Mouse (Mus musculus): ENCODE data around the gene Cbx7.
"Not testable (repeated sequence)": the region's sequence is repeated elsewhere in the genome, so short reads cannot be mapped to it uniquely, and the experiment has no call there.

Cbx7 gene

GRCm38 (mm10) chr15:79947681-79948080 is 23.2 kb downstream of the Cbx7 start:
- no peak for DNase-seq (ENCODE audit: low spot score)

DNA sequence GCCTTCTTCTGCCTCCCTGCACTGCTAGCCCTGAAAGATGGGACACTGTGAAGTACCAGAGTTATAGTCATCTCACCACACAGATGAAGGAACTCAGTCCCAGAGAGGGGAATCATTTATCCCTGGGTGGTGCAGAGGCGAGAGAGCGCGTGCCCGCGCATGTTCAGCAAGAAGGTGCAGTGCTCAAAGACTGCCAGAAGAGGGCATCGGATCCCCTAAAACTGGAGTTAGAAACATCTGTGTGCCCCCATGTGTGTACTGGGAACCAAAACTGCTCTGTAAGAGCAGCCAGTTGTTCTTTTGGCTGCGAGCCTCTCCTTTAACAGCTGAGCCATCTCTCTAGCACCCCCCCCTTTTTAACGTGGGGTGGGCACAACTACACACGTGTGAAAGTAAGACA is 24.1 kb downstream of the Cbx7 start:
- DNase-seq (ENCODE audit: low spot score): no peak

DNA sequence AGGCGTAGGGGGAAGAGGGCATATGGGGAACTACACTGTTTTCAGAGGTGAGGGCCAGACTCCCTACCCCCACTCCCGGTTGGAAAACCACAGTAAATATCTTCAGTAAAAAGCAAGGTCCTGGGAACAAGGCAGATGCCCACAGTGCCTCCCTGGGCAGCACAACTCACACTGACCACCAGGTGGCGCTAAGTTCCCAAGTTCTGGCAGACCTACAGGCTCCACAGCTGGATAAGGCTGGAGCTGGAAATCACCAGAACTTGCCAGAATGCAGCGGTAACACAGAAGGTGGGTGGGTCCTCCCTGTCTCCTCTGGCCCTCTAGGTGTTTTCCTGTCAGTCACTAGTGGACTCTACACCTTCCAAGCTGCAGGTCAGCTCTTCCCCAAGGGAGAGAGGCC is 24.9 kb downstream of the Cbx7 start:
- peak; percentile 86 for DNase-seq (ENCODE audit: low spot score)

DNA sequence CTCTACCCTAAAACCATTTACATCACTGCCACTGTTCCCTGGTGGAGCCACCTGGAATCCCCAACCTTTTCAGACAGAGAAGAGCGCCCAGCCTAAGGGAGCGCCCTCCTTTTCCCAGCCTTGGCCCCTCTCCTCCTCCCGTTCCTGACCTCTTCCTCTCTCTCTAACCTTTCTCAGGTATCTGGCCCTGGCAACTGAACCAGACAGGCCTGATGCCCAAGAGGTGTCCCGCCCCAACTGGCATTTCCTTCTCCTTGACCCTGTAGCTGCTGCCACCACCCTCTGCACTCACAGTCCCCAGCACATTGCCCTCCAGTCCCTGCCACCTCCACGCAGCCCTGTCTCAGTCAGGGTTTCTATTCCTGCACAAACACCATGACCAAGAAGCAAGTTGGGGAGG is 26.0 kb downstream of the Cbx7 start:
- DNase-seq (ENCODE audit: low spot score): no peak

- no peak for DNase-seq (ENCODE audit: low spot score)
These were observed 27.3 kb downstream of the Cbx7 start for GRCm38 (mm10) chr15:79943584-79943983.

GRCm38 (mm10) chr15:79942541-79942940 is 28.4 kb downstream of the Cbx7 start:
- no peak for DNase-seq (ENCODE audit: low spot score)

GRCm38 (mm10) chr15:79940932-79941331 is 30.0 kb downstream of the Cbx7 start:
- no peak for DNase-seq (ENCODE audit: low spot score)

GRCm38 (mm10) chr15:79939913-79940312 is 31.0 kb downstream of the Cbx7 start:
- DNase-seq (ENCODE audit: low spot score): no peak

GRCm38 (mm10) chr15:79939501-79939900 is 31.4 kb downstream of the Cbx7 start:
- DNase-seq (ENCODE audit: low spot score): not testable (repeated sequence)

GRCm38 (mm10) chr15:79939020-79939419 is 31.9 kb downstream of the Cbx7 start:
- no peak for DNase-seq (ENCODE audit: low spot score)

- no peak for DNase-seq (ENCODE audit: low spot score)
These were observed 34.6 kb downstream of the Cbx7 start for GRCm38 (mm10) chr15:79936374-79936751.

- no peak for DNase-seq (ENCODE audit: low spot score)
These were observed 35.1 kb downstream of the Cbx7 start for GRCm38 (mm10) chr15:79935654-79936373.

GRCm38 (mm10) chr15:79934776-79935175 is 36.1 kb downstream of the Cbx7 start:
- DNase-seq (ENCODE audit: low spot score): no peak

- no peak for DNase-seq (ENCODE audit: low spot score)
These were observed 37.0 kb downstream of the Cbx7 start for GRCm38 (mm10) chr15:79933670-79934514.

DNA sequence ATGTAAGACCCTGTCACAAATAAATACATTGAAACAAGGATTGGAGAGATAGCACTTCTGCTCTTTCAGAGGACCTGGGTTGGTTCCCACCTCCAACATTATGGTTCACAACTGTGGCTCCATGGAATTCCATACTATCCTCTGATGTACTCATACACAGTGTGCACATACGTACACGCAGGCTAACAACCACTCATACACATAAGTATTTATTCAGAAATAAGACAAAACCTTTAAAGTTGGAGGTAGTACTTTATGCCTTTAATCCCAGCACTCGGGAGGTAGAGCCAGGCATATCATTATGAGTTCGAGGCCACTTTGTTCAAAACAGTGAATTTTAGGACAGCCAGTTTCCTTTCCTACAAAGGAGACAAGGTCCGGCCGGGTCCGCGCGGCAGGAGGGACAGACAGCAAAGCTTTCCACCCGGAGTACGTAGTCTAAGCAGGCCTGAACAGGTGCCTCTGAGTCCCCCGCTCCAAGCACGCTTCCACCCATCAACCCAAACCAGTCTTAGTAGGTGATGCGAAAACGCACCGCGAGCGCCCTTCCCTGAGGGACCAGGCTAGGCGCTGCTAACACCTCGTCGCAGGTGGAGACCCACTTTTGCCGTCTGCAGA is 37.8 kb downstream of the Cbx7 start:
- no peak for DNase-seq (ENCODE audit: low spot score)

DNA sequence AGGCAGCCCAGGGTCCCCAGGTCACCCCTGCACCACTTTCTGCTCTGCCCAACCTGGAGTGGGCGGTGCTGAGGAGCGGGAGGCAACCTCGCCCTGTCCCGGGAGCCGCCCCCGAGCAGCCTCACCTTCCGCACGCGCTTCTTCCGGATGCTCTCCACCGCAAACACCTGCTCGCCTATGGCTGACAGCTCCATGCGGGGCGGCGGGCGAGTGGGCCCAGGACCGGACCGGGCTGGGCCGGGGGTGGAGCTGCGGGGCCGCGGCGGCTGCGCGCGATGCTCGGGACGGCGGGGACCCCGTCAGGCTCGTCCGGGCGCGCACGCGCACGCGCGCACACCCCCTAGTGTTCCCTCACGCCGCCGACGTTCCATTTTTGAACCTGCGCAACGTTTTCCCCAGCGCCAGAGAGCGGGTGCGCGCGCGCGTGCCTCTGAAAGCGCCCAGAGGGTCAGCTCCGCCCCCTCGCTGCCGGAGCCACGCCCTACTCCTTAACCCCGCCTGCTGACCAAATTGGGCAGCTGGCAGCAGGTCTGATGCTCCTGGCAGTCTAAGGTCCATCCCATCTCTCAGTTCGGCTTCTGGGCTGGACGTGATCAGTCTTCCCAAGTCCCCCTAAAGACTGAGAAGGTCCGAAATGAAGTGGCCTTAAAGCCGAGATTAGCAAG is 38.5 kb downstream of the Cbx7 start:
- peak; percentile 74 for DNase-seq (ENCODE audit: low spot score)

DNA sequence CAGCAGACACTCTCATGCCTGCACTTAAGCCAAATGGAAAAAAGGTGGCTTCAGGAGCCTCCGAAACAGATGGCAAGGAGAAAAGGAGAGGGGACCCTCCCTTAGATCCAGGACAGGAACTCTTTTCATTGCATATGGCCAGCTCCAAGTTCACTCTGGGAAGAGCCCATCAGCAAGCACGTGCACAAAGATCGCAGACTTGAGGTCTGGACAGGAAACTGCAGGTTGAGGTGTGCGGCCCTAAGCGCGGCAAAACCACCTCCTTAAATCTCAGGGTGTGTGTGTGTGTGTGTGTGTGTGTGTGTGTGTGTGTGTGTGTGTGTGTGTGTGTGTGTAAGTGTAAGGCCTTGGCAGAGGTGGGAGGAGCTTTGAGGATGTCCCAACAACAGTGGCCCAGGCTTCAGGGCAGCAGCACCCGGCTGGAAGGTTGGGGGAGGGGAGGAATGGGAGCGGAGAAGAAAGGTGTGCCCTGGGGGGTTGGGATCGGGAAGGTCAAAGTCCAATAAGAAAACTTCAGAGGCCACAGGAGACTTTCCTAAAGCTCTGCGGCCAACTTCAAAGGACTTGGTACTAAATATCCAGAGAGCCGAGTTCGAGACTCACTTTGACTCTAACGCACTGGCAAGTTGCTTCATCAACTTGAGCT is 39.3 kb downstream of the Cbx7 start:
- no peak for DNase-seq (ENCODE audit: low spot score)

DNA sequence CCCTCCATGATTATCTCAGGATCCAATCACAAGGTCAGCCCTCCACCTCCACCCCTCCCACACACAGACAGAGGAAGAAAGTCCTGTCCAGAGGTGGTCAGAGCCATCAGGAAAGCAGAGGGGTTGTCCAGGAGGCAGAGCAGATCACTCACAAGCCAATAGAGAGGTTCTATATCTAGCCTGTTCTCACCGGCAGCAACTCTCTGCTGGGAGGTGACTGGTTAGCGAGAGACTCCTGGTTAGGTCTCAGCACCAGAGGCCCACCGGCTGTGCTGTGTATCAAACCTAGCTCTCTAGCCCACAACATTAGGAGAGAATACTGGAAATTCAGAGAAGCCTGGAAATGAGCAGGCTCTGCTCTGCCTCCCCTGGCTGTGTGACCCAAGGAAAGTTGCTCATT is 41.2 kb downstream of the Cbx7 start:
- no peak for DNase-seq (ENCODE audit: low spot score)

DNA sequence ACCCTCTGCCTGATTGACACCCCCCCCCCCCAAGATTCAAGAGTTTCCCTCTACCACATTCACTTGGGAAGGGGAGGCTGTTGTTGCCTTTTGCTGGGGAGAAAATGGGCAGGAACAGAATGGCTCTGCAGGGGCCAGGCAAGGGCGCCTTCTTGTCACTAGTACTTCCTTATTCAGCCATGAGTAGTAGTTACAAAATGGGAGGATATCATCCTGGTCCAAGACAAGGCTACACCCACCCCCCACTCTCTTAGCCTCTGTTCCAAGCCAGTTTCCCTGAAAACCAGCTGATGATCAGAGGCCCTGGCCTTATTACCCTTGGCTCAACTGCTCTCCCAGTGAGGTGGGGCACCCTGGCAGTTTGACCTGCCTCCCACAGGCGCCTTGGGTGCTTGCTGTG is 42.2 kb downstream of the Cbx7 start:
- DNase-seq (ENCODE audit: low spot score): no peak

DNA sequence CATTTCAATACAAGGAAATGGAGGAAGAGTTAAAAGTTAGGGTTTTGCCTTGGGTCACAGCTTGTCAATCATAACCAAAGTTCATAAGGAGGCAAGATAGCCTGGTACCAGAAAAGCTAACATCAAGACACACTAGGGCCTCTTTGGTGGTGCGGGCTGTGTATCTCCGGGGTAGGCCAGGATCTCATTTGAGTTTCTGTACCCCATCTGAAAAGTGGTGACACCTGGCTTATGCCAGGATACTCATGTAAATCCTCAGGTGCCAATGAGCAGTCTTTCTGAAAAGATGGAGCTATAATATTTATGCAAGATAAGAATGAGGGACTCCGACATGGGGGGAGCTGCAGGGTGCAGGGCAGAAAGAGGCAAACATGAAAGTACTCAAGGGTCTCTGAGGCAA is 42.6 kb downstream of the Cbx7 start:
- no peak for DNase-seq (ENCODE audit: low spot score)

DNA sequence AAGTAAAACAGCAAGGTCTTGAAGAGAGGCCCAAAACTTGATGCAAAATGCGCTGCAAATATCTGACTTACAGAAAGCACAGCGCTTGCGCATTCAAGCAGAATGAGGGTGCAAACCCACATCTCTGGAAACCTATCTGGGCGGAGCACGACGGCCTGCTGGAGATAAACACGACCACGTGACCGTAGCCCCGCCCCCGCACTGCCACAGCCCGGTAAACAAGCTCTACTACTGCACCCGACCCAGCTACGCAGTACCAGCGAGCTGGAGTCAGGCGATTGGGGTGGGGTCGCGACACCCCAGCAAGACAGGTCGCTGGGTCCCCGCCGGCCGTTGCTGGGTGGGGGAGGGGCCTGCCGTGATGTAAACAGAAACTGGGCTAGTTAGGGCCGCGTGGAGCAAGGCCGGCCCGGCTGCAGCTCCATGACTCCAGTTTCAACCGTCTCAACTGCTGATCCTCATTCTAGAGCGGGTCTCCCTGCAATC is 43.2 kb downstream of the Cbx7 start:
- DNase-seq (ENCODE audit: low spot score): peak; percentile 94
